Mouse (Mus musculus) left cerebral cortex, adult 2 months (tissue): ENCODE measurements around the gene Cep164. TPM values are rescaled to one million over a fixed set of nuclear protein-coding genes. Genes with fewer than 3 reads are reported as not detected.
"Not testable (repeated sequence)": the region's sequence is repeated elsewhere in the genome, so short reads cannot be mapped to it uniquely, and the experiment has no call there.

Source experiments
- DNase-seq, 2 experiments: peaks; one replicate each; pipeline ENCODE4 v3.0.0; 2021 to 2022; ENCODE audit warnings: low spot score in 2 of 2, mixed read lengths in 1 of 2; ENCODE audit errors: extremely low spot score in 1 of 2
- H3K27ac ChIP-seq: fragments of 200-600 bp; 2 replicates; pipeline ENCODE4 v1.8.1; 2022
- H3K4me3 ChIP-seq: fragments of 200-600 bp; 2 replicates; pipeline ENCODE4 v1.8.1; 2022
- CTCF ChIP-seq: fragments of 200-600 bp; IDR thresholded peaks from 2 replicates; pipeline ENCODE4 v1.8.1; 2022; ENCODE audit warnings: antibody characterized with exemption, mild to moderate bottlenecking, moderate library complexity
- intact Hi-C: fragments of 180-260 bp; cut with DNase I; formaldehyde crosslinking; loops from one replicate; pipeline ENCODE4 v1.15.1; 2025
- total RNA-seq, 2 experiments: library from RNA; stranded (reverse); gene quantifications; 2 replicates each; pipeline ENCODE4 v1.2.3; 2021

Cep164 gene
- total RNA-seq, 2 experiments from 2014 or later, result 13.7 to 16.5 TPM

GRCm38 (mm10) chr9:45783249-45784069, 45.0 kb downstream of the Cep164 start:
- no peak for DNase-seq
- intact Hi-C loops, result no loop called here
- TF ChIP-seq CTCF, result no peak
- no peak overlapping the region for H3K4me3 ChIP-seq
- no peak overlapping the region for H3K27ac ChIP-seq

GRCm38 (mm10) chr9:45779201-45779600, 49.3 kb downstream of the Cep164 start:
- TF ChIP-seq CTCF, result no peak
- Histone ChIP-seq H3K4me3 (no peak overlapping the region), H3K27ac (no peak overlapping the region)
- intact Hi-C loops, result no loop called here
- no peak for DNase-seq

GRCm38 (mm10) chr9:45776176-45776575, 52.3 kb downstream of the Cep164 start:
- DNase-seq, intact Hi-C loops, H3K27ac ChIP-seq, H3K4me3 ChIP-seq: not testable (repeated sequence)

GRCm38 (mm10) chr9:45774088-45774487, 54.4 kb downstream of the Cep164 start:
- no peak overlapping the region for H3K27ac ChIP-seq
- intact Hi-C loops, result no loop called here
- no peak for DNase-seq
- TF ChIP-seq CTCF, result no peak; the same call in 1 of the 2 replicates
- no peak overlapping the region for H3K4me3 ChIP-seq

GRCm38 (mm10) chr9:45769596-45769995, 58.9 kb downstream of the Cep164 start:
- Histone ChIP-seq H3K4me3 (no peak overlapping the region), H3K27ac (no peak overlapping the region)
- DNase-seq, result no peak
- intact Hi-C loops, result no loop called here
- no peak for TF ChIP-seq CTCF

- Histone ChIP-seq H3K27ac (no peak overlapping the region), H3K4me3 (no peak overlapping the region)
- TF ChIP-seq CTCF, result no peak
- no peak for DNase-seq
- intact Hi-C loops, result no loop called here
Measured at GRCm38 (mm10) chr9:45768421-45768820, 60.1 kb downstream of the Cep164 start.

- intact Hi-C loops, result no loop called here
Measured at GRCm38 (mm10) chr9:45767155-45767554, 61.3 kb downstream of the Cep164 start.

GRCm38 (mm10) chr9:45766195-45766594, 62.3 kb downstream of the Cep164 start:
- Histone ChIP-seq H3K27ac (no peak overlapping the region), H3K4me3 (no peak overlapping the region)
- intact Hi-C loops, result no loop called here
- no peak for TF ChIP-seq CTCF
- no peak for DNase-seq

More at GRCm38 (mm10) chr9:45767155-45767554, 61.3 kb downstream of the Cep164 start:
- no peak for DNase-seq
- Histone ChIP-seq H3K4me3 (no peak overlapping the region), H3K27ac (no peak overlapping the region)
- no peak for TF ChIP-seq CTCF

- DNase-seq, result peak; percentile 78 to 83
- peak; percentile 84 for TF ChIP-seq CTCF
- no peak overlapping the region for H3K27ac ChIP-seq
- intact Hi-C loops, result loop anchor here (1.0 to 10.0 kb wide), 4 partner anchors 162 to 450 kb away; no protein-coding TSS in a partner anchor
- no peak overlapping the region for H3K4me3 ChIP-seq
Measured at GRCm38 (mm10) chr9:45754452-45755091, 73.9 kb downstream of the Cep164 start.

- DNase-seq, result no peak
- Histone ChIP-seq H3K4me3 (no peak overlapping the region), H3K27ac (no peak overlapping the region)
- intact Hi-C loops, result loop anchor here (10.0 kb wide), 1 partner anchor 445 kb away; no protein-coding TSS in a partner anchor
- no peak for TF ChIP-seq CTCF
Measured at GRCm38 (mm10) chr9:45749917-45750316, 78.6 kb downstream of the Cep164 start.

- Histone ChIP-seq H3K27ac (no peak overlapping the region), H3K4me3 (no peak overlapping the region)
- TF ChIP-seq CTCF, result no peak
- intact Hi-C loops, result no loop called here
- no peak for DNase-seq
Measured at GRCm38 (mm10) chr9:45745451-45745850, 83.0 kb downstream of the Cep164 start.

- TF ChIP-seq CTCF, result peak; percentile 33
- H3K27ac ChIP-seq, result no peak overlapping the region
- intact Hi-C loops, result no loop called here
- DNase-seq, result no peak
- no peak overlapping the region for H3K4me3 ChIP-seq
Measured at GRCm38 (mm10) chr9:45740584-45740980, 87.9 kb downstream of the Cep164 start.
